Mouse (Mus musculus): Measurements from ENCODE around the gene Icam1. TPM values are rescaled to one million over a fixed set of nuclear protein-coding genes. Genes with fewer than 3 reads are reported as not detected.
A peak's percentile ranks its signal among the peaks of the same experiment; 100 is the strongest.

Gene Icam1
- total RNA-seq (2022), result 1 to 10 TPM; 1.3 to 2.3 (median 1.4) TPM

DNA sequence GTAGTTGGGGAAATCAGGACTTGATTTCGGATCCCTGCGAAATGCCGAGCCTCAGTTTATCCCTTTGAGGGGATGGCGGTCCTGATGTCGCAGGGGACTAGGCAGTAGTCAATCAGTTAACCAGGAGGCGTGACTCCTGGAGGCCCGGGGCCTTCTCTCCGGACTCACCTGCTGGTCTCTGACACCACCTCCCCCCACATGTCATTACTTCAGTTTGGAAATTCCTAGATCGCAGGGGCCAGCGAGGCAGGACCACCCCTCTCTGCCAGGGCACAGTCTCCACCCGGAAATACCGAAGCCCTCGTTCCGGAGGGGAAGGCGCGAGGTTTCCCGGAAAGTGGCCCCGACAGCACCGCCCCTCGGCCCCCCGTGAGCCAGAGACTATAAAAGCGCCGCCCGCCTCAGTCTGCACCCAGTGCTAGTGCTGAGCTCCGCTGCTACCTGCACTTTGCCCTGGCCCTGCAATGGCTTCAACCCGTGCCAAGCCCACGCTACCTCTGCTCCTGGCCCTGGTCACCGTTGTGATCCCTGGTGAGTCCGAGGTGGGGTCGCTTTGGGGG lies at the start of gene Icam1:
TSS of gene Icam1 (plus strand) at position 415 of the 560 bp plus-strand sequence.
- peak in 1 of 2 experiments; percentile 45 for DNase-seq (ENCODE audit: low spot score in 2 of 2)

DNA sequence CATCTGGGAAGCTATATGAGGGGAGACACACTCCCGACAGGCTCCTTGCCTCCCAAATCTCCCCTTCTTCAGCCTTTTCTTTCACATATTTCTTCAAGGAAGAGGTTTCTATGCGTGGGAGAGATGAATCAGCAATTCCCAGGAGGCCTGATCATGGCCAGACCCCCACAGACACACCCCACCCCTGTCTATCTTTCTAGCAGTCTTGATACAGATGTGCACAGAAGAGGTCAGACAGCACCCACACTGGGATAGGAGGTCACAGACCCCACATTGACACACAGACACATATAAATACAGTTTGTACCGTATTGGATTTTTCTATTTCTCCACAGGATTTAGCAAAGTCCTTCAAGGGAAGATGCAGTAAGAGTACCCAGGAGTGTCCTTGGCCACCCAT lies 49.8 kb upstream of the Icam1 start:
- no peak for DNase-seq (ENCODE audit: low spot score in 2 of 2)

DNA sequence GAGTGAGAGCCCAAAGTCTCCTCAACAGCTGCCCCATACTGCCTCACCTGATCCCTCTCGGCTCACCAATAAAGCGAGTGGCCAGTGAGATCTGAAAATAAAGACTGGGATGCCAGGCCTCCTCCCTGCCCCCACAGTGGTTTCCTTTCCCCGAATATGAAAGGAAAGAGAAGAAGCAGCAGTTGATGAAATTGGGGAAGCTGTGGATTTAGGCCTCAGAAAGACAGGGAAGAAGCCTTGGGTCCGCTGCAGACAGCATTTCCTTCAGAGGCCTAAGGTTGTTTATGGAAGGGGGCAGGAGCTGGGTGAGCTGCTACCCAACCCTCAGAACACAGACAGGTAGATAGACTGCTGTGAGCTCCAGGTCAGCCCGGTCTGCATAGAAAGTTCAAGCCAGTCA lies 49.0 kb upstream of the Icam1 start:
- no peak for DNase-seq (ENCODE audit: low spot score in 2 of 2)

DNA sequence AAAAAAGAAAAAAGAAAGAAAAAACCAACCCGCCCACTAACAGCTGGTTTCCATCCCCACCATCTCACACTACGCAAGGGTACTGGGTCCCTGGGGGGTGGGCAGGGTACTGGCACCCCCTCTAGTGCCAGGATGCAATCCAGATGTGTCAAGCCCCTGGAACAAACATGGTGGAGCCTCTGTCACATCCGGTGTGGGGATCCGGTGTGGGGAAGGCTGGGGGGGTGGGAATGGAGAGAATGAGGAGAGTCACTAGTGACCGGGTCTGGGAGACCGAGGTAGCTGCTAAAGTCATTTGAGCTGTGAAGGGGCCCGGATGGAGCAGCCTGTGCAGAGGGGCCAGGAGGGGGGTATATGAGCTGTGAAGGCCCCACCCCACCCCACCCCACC lies 44.0 kb upstream of the Icam1 start:
- DNase-seq (ENCODE audit: low spot score in 2 of 2), result peak; percentile 40 to 42

DNA sequence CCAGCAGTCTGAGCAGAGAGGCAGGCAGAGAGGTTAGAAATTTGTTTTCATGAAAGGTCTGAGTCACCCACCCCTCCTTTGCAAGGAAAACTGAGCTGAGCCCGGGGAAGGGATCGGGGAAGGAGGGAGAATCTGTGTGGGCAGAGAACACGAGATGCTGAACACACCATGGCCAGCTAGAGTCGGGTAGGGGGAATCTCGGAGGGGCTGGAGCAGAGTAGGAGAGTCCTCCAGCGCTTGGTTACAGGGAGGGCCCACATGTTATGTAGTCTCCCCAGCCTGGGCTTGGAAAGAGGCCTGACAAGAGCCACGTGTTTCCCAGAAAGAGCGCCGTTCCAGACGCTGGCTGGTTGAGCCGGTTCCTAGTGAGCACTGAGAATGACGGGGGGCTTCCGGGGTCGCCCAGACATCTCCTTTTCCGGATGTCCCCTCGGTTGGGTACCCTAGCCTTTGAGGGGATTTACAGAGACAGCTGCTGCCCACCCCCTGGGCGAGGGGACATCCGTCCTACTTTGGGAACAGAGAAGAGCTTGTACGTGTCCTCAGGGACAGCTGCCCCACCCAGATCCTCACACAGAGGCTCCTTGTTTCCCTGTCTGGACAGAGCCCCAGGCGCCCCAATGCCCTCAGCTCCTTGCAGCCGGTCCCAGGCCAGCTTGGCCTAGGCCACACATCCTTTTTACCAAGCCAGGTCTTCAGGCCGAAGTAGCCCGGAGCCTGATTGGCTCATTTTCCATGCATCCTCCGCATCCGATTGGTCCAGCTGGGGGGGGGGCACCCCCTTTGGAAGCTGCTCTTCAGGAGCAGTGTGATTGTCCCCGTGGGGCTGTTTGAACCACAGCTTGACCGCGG lies 43.4 kb upstream of the Icam1 start:
- DNase-seq (ENCODE audit: low spot score in 2 of 2), result peak; percentile 37 to 52

DNA sequence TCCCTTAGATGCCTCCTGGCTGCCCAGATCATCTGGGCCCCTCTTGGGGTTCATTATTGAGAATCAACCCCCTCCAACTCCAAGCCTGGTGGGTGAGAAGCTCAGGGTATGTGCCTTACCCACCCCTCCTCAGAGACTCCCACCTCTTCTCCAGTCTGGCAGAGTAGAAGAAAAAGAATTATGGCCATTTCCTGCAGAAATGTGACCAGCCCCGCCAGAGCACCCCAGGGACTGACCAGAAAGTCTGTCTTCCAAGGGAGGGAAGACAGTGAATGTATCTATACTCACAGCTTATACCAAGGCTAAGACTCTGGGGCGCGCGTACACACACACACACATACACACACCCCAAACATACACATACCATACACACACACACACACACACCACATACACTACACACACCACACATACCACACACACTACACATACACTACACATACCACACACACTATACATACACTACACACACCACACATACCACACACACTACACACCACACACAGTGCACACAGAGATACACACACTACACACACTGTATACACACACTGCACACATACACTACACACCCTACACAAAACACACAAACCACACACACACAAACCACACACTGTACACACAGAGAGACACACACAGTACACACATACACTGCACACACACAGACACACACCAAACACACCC lies 42.6 kb upstream of the Icam1 start:
- DNase-seq (ENCODE audit: low spot score in 2 of 2), result no peak

DNA sequence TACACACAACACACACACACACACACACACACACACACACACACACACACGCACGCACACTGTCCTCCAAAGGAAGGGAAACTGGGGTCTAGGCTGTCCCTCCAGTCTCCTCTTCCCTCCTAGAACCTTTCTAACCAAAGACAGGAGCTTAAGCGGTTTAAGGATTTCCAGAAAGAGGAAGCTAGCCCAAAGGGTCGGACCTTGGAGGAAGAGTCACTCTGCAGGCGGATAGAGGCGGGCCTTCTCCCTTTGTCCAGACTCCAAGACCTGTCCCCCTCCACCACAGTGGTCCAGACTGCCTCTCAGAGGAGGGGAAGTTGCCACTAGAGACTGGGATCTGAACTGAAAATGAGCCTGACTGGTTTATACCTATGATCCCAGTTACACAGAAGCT lies 42.1 kb upstream of the Icam1 start:
- DNase-seq (ENCODE audit: low spot score in 2 of 2), result no peak

DNA sequence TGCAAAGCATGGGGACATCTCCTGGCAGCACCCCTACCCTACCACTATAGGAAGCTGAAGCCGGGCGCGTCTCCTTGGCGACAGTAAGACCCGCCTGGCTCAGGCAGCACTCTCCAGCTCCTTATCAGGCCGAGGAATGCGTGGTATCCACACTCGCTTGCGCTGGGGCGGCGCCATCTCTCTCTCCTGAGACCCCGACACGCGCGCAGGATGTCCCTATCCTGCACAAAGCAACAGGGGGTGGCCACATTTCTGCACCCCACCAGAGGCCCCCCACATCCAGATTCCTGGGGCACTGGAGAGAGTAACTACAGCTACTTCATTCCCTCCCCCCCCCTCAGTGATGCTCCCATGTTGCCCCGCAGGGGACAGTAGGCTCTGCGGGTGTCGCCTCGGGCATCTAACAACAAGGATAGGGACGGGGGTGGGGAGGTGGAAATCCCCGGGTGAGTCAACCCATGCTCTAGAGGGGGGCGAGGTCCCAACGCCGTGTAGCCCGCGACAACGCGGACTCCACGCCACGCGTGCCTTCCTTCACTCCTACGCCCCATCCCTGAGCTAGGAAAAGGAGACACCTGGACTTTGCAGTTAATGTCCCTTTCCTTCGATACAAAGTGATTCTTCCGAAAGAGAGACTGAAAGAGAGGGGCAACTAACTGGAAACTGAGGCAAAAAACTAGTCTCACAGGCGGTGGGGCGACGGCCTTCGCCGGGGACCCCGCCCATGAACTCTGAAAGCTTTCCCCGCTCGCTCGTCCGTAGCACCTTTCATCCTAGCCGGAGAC lies 40.2 kb upstream of the Icam1 start:
- no peak for DNase-seq (ENCODE audit: low spot score in 2 of 2)

DNA sequence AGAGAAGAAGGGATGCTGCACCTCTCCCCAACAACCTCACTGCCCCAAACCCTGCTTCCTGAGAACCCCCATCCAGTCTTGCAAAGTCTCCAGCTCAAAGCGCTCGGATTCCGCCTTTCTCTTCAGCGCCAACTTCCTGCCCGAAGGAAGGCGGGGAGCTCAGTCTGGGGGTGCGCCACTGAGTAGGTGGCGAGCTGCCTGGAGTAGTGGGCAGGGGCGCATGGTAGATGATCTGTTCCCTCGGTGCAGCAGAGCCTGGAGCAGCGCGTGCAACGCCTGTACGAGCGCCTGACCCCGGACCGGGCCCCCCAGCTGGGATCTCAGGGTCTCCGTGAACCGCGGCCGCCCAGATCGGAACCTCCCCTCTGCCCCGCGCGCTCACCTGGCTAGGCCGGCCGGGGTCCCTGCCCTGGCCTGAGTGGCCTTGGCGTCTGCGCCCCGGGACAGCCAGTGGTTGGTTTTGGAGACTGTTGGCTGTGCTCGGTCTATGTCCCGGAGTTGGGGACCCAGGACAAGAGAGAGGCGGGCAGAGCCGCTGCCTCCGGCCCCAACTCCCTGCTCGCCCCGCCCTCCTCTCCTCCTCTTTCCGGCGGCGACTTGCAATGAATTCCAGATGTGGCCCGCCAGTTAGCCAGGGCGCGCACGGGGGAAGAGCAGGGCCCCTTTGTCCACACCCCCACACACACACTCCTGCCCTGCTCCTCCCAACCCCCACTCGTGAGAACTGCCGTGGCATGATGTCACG lies 39.4 kb upstream of the Icam1 start, which contains the start of gene S1pr2:
TSS of gene S1pr2 (minus strand) at position 566 of the 745 bp plus-strand sequence.
- peak; percentile 72 to 82 for DNase-seq (ENCODE audit: low spot score in 2 of 2)

DNA sequence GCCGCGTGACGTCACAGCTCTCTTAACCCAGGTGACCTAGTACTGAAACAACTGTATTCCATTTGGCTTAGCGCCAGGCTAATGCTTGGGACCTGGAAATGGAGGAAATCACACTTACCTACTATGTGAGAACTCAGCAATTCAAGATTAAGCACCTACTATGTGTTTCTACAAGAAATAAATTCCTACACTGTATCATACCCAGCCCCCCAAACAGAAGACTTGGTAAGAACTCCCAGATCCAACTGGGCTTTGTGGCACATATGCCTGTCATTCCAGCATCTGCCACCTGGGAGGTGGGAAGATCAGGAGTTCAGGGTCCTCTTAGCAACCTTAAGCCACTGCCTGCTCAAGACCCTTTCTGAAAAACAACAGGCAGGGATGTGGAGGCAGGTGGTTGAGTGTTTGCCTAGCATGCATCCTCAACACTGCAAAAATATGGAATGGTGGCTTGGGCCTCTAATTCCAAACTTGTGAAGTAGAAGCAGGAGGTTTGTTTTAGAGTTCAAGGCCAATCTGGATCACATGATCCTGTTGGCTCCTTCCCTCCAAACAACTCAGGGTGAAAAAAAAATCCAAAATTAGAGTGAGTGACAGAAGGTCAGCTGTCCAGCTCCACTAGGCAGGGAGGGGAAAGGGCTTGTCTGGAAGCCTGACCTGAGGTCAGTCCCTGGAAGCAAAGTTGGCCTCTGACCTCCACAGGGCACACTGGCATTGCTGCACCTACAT lies 38.7 kb upstream of the Icam1 start:
- no peak for DNase-seq (ENCODE audit: low spot score in 2 of 2)

DNA sequence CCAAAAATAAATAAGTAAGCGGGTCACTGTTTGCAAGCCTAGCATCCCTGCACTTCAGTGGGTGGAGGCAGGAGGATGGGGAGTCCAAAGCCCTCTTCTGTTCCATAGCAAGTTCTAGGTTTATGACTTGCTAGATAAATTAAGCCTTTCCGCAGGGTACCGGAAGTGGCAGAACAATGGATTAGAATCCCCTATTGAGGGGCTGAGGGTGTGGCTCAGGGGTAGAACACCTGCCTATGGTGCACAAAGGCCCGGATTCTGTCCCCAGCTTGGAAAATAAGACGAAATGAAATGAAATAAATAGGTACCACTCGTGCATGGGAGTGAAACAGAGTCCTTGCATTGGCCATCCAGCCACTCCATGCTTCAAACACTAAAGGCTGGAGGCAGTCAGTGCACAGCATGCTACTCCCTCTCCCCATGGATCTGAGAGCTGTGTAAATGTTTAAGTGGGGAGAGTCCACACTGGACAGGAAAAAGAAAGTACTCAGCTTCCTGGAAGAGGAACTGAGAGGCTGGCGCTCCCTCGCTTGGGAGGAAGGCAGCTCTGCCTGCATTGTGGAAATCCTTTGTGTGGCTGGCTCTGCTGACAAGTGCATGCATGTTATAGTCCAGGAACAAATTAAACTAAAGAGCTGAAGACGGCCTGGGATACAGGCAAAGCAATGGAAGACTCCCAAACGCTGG lies 37.2 kb upstream of the Icam1 start:
- no peak for DNase-seq (ENCODE audit: low spot score in 2 of 2)

DNA sequence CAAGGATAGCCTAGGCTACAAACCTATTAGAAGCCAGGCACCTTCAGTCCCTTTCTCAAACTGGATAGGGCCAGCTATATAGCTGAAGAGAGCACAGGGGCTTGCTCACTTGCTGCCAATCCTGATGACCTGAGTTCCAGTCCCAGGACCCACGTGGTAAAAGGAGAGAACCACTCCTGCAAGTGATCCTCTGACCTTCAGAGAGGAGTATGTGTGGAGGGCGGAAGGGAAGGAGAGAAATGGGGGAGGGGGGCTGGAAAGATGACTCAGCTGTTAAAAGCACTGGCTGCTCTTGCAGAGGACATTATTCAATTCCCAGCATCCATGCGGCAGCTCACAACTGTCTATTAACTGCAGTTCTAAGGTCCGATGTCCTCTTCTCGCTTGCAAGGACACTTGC lies 36.6 kb upstream of the Icam1 start:
- DNase-seq (ENCODE audit: low spot score in 2 of 2), result no peak

DNA sequence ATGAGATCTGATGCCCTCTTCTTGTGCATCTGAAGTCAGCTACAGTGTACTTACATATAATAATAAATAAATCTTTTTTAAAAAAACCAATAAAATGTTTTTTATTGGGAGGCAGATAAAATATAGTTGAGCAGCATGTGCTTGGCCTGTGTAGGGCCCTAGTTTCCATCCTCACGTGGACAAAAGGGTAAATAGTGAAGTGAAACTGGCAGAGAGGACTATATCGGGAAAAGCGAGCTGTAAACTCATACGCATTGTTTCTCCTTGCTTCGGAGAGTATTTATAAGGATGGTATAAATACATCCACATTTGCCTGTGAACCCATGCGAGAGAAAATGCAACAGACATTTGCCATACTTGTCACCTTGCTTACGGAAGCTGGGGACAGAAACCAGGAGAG lies 36.0 kb upstream of the Icam1 start:
- DNase-seq (ENCODE audit: low spot score in 2 of 2), result no peak

DNA sequence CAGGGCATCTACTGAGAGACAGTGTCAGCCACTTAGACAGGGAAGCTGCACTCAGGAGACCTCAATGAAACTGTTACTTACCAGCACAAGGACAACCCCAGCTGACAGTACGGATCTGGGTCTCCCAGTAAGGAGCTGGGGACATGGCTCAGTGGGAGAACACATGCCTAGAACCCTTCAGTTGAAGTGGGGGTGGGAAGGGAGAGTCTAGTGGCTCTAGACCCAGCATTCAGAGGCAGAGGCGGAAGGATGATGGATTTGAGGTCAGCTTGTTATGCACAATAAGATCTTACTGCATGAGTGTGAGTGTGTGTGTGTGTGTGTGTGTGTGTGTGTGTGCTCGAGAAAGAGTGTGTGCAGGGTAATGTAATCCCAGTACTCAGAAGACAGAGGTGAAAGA lies 33.6 kb upstream of the Icam1 start:
- no peak for DNase-seq (ENCODE audit: low spot score in 2 of 2)

DNA sequence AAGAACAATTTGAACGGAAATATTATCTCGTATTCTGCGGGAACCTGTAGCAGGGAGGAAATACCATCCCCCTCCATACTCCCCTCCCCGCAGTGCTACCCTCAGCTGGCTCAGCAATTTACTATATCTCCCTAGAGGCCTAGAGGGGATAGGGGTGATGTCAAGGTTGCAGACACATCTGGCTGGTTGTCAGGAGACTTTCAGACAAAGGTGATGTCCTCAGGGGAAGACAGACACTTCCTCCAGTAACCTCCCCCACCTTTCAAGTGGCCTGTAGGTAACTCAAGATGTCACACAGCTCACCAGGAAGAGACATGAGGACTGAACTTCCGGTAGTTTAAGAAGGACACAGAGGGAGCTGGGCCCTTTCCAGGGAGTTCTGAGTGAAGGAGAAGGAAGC lies 32.6 kb upstream of the Icam1 start:
- no peak for DNase-seq (ENCODE audit: low spot score in 2 of 2)

DNA sequence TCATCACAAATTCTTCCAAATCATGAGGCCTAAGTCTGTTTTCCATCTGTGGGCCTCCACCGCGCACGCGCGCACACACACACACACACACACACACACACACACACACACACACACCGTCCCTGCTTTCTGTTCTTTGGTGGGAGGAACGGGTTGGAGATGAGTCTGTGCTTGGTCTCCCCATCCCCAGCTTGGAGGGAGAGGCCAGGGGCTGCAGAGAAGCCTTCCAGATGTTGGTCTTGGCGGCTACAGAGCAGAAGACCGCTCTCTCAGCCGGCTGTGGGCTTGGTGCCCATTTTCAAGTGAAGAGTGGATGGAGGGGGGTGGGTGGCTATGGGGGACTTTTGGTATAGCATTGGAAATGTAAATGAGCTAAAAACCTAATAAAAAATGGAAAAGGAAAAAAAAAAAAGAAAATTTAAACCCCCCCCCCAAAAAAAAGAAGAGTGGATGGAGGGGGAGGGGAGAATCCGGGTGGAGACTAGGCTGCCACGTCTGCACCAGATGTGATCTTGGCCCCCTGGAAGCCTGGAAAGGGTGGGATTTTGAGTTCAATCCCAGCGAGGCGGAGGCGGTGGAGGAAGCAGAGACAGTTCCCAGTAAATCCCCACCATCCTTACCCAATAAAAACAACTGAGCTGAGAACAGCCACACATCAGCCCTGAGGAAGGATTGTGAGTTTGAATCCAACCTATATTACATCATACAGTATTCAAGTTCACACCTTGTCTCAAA lies 28.7 kb upstream of the Icam1 start:
- DNase-seq (ENCODE audit: low spot score in 2 of 2), result peak in 1 of 2 experiments; percentile 38

DNA sequence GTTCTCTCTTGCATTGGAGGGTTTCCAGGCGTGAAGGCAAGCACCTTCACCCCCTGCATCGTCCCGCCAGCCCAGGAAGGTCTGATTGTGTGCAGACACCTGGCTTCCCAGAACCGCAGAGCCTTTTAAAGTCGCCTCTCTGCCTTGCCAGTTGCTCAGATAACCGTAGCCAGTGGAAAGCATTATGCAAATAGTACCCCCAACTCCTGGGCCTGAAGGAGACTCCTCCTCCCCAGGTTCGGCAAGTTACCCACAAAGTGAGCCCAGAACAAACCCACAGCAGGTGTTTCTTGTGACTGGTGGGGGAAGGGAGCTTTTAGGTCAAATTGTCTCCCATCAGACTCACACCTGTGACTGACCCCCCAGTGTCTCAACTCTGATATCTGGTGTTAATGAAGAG lies 27.8 kb upstream of the Icam1 start:
- no peak for DNase-seq (ENCODE audit: low spot score in 2 of 2)

DNA sequence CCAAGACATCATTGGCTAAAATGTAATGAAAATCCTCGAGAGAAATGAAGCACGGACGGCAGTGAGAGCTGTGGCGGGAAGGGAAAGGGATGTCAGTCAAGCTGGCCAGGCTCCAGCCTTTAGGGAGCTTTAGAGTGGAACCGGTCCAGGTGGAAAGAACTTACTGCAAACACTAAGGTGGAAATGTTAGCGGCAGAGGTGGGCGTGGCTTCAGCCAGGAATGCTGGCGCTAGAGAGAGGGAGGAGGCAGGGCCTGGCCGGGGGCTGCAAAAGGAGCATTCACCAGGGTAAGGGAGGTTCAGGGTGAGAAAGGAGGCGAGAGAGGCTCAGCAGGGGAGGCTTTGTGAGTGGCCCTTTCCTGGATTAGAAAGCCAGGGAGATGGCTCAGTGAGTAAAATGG lies 24.9 kb upstream of the Icam1 start:
- DNase-seq (ENCODE audit: low spot score in 2 of 2), result no peak

DNA sequence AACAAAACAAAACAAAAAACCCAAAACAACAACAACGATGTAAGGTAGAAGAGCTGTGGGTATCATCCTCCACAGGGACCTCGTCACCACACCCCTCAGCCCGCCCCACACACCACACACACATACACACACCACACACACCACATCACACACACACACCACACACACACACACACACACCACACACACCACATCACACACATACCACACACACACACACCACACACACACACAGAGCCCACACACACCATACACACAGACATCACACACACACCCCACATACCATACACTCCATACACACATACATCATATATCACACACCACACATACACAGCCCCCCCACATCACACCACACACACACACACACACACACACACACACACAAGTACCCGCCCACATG lies 24.2 kb upstream of the Icam1 start:
- no peak for DNase-seq (ENCODE audit: low spot score in 2 of 2)
